Mouse (Mus musculus): ENCODE measurements around the gene Wwox.

Wwox gene

DNA sequence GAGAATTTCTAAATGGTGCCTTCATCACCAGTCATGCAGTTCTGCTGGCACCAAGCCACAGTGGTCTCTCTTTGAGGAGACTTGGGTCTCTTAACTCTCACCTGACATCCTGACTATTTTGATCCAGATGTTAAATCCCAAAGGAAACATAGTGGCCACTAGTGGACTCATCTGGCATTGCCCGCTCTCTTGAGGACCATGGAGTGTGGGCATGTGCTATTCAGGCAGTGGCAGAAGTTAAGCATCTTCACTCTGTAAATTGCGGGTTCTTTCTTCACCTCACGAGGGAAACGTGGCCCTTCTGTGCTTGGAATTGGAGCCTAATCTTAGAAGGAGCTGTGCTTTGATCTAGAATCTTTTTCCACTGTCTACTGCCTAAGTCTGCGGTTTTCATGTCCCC is 956.4 kb downstream of the Wwox start:
- DNase-seq = peak; percentile 29

DNA sequence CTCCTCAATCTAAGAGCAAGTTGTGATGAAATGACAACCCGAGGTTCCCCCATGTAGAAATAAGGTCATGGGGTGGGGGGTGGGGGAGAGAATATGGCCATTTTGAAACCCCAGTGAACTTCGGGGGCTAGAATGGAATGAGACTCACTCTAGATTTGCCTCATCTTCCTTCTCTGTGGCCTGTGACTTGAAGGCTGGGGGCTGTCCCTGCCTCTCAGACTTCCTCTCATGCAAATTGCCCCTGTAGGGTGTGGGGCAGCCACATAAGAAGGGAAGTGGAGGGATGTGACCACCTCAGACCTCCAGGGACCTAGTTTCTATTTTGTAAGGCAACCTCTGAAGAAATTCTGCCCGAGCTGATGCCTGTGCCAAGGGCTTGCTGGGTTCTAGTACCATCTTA is 958.5 kb downstream of the Wwox start:
- no peak for DNase-seq

DNA sequence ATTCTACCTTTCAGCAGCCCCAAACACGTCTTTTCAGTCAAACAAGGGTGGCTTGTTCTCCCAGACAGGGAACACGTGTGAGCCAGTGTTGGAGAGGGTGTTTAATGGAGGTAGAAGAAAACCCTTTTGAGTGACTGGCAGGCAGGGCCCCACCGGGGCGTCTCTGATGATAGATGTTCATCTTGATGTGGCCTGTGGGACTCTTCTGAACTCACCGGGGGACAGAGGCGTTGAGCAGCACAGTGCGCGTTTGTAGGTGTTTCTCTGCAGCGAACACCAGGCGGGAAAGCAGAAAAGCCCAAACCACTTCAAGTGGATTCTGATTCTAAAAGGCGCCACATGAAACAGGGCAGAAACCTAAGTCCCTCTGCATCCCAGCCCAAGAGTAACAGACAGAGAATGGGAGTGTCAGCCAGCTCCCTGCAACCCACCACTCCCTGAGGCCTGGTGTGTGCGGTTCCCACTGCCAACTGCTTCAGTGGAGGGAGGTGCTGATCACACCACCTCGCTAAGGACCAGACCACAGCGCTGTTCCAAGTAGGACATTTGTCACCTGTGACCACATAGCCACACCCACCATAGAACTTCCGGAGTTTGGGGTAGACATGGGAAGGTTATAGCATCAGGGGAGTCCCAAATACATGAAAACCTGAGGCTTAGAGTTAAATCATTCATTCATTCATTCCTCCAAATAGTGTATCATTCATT is 960.7 kb downstream of the Wwox start:
- no peak for DNase-seq
